Mouse (Mus musculus) forebrain, embryonic 10.5 days (tissue): ENCODE data around the gene Trip12. TPM values are rescaled to one million over a fixed set of nuclear protein-coding genes. Genes with fewer than 3 reads are reported as not detected.

Source experiments
- DNase-seq: peaks from one replicate; pipeline ENCODE4 v3.0.0-alpha.2; 2017; ENCODE audit warnings: low spot score; ENCODE audit errors: extremely low spot score
- H3K27ac ChIP-seq: fragments of 300-500 bp; sonication (generic); 2 replicates; pipeline ENCODE4 v1.5.1; 2016; ENCODE audit warnings: mild to moderate bottlenecking
- H3K27me3 ChIP-seq: fragments of 300-500 bp; sonication (generic); 2 replicates; pipeline ENCODE4 v1.6.1; 2016; ENCODE audit warnings: mild to moderate bottlenecking; ENCODE audit not compliant: poor library complexity, severe bottlenecking
- H3K36me3 ChIP-seq: fragments of 300-500 bp; sonication (generic); replicated peaks from 2 replicates; pipeline ENCODE4 v1.6.1; 2016; ENCODE audit warnings: mild to moderate bottlenecking, moderate library complexity
- H3K4me1 ChIP-seq: fragments of 300-500 bp; sonication (generic); 2 replicates; pipeline ENCODE4 v1.6.1; 2016
- H3K4me3 ChIP-seq: fragments of 300-500 bp; sonication (generic); 2 replicates; pipeline ENCODE4 v1.5.1; 2016; ENCODE audit warnings: mild to moderate bottlenecking, moderate library complexity
- H3K9me3 ChIP-seq: fragments of 300-500 bp; sonication (generic); 2 replicates; pipeline ENCODE4 v1.6.1; 2016; ENCODE audit warnings: mild to moderate bottlenecking, moderate library complexity
- WGBS: fragments of 180-500 bp; shearing (Covaris S2); methylation state at CpG from one replicate; pipeline ENCODE4 v1.1.7; 2016; 5-methylcytosine and 5-hydroxymethylcytosine counted together
- polyA plus RNA-seq: library from polyadenylated mRNA; unstranded; fragments of >200 nt; fragmentation: Nextera tagmentation; extraction: Ambion mirVana; gene quantifications from 2 replicates; pipeline ENCODE4 v1.2.1, GENCODE M21; 2016

Trip12 gene
- polyA plus RNA-seq, 1 experiment from 2014 or later = 79.2 TPM

DNA sequence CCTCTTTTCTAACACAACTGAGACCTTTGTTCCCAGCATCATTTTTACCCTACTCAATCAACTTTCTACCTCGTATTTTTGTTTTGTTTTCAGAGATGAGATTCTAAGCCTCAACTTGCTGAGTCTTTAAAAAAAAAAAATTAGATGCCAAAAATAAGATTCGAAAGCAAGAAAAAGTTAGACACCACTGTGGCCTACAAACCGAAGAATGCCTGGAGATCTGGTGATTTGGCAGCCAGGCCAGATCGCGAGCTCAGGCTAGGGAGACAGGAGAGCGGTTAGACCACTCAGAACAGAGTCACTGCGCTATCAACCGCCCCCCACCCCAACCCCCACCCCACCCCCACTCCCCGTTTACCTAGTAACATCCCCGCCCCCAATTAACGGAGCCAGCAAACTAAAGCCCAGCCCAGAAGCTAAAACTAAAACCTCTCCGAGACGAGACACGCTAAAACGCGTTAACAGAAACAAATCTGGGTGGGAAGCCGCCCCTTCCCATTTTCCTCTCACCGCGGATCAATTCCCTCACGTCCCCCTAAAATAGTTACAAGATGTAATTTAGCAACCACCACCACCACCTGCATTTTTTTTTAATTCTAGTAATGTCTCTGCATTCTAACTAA lies 2.7 kb downstream of the Trip12 start:
- 9% methylated on average over 20 of the region's 20 CpGs for WGBS
- DNase-seq = no peak
- H3K9me3 ChIP-seq = no peaks in the 10 kb centered on the region
- H3K36me3 ChIP-seq = peaks cover 21% of the 10 kb centered on the region
- peak overlapping the region; percentile 99 for H3K27ac ChIP-seq
- H3K4me3 ChIP-seq = peak overlapping the region; percentile 97
- H3K4me1 ChIP-seq = peaks cover 23% of the 10 kb centered on the region
- no peaks in the 10 kb centered on the region for H3K27me3 ChIP-seq

DNA sequence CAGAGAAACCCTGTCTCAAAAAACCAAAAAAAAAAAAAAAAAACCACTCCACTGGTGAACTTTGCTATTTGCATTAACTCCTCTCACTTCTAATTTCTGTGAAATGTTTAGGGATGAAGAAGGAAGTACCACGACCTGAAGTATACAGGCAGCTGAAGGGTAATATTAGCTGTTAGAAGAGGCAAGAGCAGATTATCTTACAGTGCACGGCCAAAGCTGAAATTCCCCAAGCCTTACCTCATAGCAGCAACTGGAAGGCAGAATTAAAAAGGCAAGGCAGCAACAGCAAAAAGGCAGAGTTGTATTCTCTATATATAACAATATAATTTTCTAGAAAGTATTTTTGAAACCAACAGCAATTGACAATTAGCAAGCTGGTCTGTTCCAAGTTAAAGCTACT lies 15.2 kb downstream of the Trip12 start:
- Histone ChIP-seq H3K27ac (no peak overlapping the region), H3K27me3 (no peaks in the 10 kb centered on the region), H3K36me3 (peaks cover 50% of the 10 kb centered on the region), H3K9me3 (no peaks in the 10 kb centered on the region), H3K4me1 (no peaks in the 10 kb centered on the region), H3K4me3 (no peak overlapping the region)
- DNase-seq = no peak
- 89% methylated on average over 2 of the region's 2 CpGs for WGBS

DNA sequence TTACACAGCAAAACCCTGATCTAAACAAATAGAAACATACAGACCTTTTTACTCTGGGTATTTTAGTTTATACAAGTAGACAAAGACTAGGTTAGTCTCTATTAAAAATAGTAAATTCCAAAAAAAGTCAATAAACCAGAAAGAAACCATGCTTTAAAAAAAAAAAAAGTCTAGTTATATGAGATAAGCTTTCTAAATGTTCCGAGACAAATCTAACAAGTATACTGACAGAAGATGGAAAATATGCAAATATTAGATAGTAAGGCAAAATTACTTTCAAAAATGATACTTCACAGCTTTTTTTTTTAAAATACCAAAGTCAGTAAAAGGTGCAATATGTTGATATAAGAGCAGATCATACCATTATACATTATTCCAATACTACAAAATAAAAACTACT lies 22.7 kb downstream of the Trip12 start:
- no peak overlapping the region for H3K4me3 ChIP-seq
- no peak for DNase-seq
- no peaks in the 10 kb centered on the region for H3K4me1 ChIP-seq
- peaks cover 56% of the 10 kb centered on the region for H3K36me3 ChIP-seq
- 90% methylated on average over 1 of the region's 1 CpGs for WGBS
- H3K9me3 ChIP-seq = no peaks in the 10 kb centered on the region
- H3K27me3 ChIP-seq = no peaks in the 10 kb centered on the region
- no peak overlapping the region for H3K27ac ChIP-seq

GRCm38 (mm10) chr1:84803788-84804187 lies 36.5 kb downstream of the Trip12 start:
- Histone ChIP-seq H3K4me3 (no peak overlapping the region), H3K9me3 (no peaks in the 10 kb centered on the region), H3K27ac (no peak overlapping the region), H3K36me3 (no peaks in the 10 kb centered on the region), H3K4me1 (no peaks in the 10 kb centered on the region), H3K27me3 (no peaks in the 10 kb centered on the region)
- 94% methylated on average over 1 of the region's 1 CpGs for WGBS
- no peak for DNase-seq

- Histone ChIP-seq H3K36me3 (peaks cover 25% of the 10 kb centered on the region), H3K27me3 (no peaks in the 10 kb centered on the region), H3K4me1 (no peaks in the 10 kb centered on the region), H3K9me3 (no peaks in the 10 kb centered on the region), H3K27ac (no peak overlapping the region), H3K4me3 (no peak overlapping the region)
- no peak for DNase-seq
Measured at GRCm38 (mm10) chr1:84799166-84799565, 41.1 kb downstream of the Trip12 start.

GRCm38 (mm10) chr1:84795335-84795734 lies 45.0 kb downstream of the Trip12 start:
- Histone ChIP-seq H3K4me3 (no peak overlapping the region), H3K4me1 (no peaks in the 10 kb centered on the region), H3K36me3 (peaks cover 63% of the 10 kb centered on the region), H3K27ac (no peak overlapping the region), H3K27me3 (no peaks in the 10 kb centered on the region), H3K9me3 (no peaks in the 10 kb centered on the region)
- DNase-seq = no peak
- 93% methylated on average over 7 of the region's 7 CpGs for WGBS

GRCm38 (mm10) chr1:84791393-84791792 lies 48.9 kb downstream of the Trip12 start:
- H3K36me3 ChIP-seq = peaks cover 89% of the 10 kb centered on the region

DNA sequence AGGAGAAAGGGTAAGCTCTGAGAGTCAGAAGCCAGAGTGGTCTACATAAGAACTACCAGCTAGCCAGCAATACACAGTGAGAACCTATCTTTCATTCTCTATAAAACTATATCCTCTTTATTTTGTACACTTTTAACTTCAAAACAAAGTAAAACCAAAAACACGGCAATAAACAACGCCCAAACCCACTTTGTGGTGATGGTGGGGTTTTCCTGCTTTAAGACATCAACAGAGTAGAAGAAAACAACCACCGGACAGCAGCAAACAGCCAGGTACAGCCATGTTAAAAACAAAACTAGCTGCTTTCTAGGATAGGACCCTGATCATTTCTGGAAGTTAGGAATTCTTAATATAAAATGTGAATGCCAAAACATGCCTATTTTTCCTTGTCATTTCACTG lies 59.7 kb downstream of the Trip12 start:
- no peaks in the 10 kb centered on the region for H3K9me3 ChIP-seq
- H3K27me3 ChIP-seq = no peaks in the 10 kb centered on the region
- H3K4me3 ChIP-seq = no peak overlapping the region
- H3K4me1 ChIP-seq = no peaks in the 10 kb centered on the region
- no peak overlapping the region for H3K27ac ChIP-seq
- peaks cover 76% of the 10 kb centered on the region for H3K36me3 ChIP-seq
- 93% methylated on average over 3 of the region's 3 CpGs for WGBS
- DNase-seq = no peak

More at GRCm38 (mm10) chr1:84791393-84791792, 48.9 kb downstream of the Trip12 start:
- no peaks in the 10 kb centered on the region for H3K27me3 ChIP-seq
- no peaks in the 10 kb centered on the region for H3K9me3 ChIP-seq
- H3K27ac ChIP-seq = no peak overlapping the region
- DNase-seq = no peak
- no peaks in the 10 kb centered on the region for H3K4me1 ChIP-seq
- H3K4me3 ChIP-seq = no peak overlapping the region
- WGBS = 92% methylated on average over 2 of the region's 2 CpGs

DNA sequence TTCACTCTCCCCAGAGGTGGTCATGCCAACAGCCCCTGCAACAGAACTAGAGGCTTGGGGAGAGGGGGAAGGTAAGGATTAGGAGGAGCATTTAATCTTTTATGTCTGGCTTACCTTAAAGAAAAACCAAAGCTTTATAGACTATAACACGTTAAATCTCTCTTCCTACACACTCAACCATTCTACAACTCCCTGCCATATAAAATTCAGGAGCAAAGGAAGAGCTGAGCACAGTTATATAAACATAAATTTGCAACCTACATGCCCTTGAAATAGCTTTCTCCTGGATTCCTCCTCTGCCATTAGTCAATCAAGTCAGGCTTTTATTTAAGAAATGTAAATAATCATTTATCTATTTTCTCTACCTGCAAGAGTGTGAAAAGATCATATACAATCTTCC lies 62.9 kb downstream of the Trip12 start:
- WGBS = 97% methylated on average over 1 of the region's 1 CpGs
- Histone ChIP-seq H3K27me3 (no peaks in the 10 kb centered on the region), H3K9me3 (no peaks in the 10 kb centered on the region), H3K4me3 (no peak overlapping the region), H3K4me1 (no peaks in the 10 kb centered on the region), H3K27ac (no peak overlapping the region), H3K36me3 (peaks cover 71% of the 10 kb centered on the region)
- DNase-seq = no peak

DNA sequence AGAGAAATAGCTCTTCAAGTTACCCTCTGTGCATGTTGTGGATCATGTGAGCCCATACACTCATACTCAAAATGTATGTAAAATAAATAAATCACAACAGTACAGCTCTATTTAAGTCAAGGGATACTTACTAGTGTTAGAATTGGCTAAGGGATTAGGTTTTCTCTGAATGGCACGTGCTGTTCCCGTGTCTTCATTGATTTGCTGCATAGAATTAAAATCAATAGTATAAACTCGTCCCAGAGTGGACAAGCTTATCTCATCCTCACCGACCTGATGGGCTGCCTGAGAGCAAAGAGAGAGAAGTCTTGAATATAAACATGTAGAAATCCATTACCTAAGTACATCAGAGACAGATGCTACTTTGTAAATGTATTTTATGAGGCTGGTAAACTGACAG lies 81.5 kb downstream of the Trip12 start:
- 93% methylated on average over 4 of the region's 4 CpGs for WGBS
- DNase-seq = no peak
- H3K4me1 ChIP-seq = no peaks in the 10 kb centered on the region
- no peaks in the 10 kb centered on the region for H3K27me3 ChIP-seq
- peaks cover 98% of the 10 kb centered on the region for H3K36me3 ChIP-seq
- H3K27ac ChIP-seq = no peak overlapping the region
- H3K4me3 ChIP-seq = no peak overlapping the region
- no peaks in the 10 kb centered on the region for H3K9me3 ChIP-seq

- Histone ChIP-seq H3K4me3 (no peak overlapping the region), H3K9me3 (no peaks in the 10 kb centered on the region), H3K27ac (no peak overlapping the region), H3K36me3 (peaks cover 96% of the 10 kb centered on the region), H3K27me3 (no peaks in the 10 kb centered on the region), H3K4me1 (no peaks in the 10 kb centered on the region)
- DNase-seq = no peak
- 91% methylated on average over 3 of the region's 3 CpGs for WGBS
Measured at GRCm38 (mm10) chr1:84742156-84742555, 98.2 kb downstream of the Trip12 start.

DNA sequence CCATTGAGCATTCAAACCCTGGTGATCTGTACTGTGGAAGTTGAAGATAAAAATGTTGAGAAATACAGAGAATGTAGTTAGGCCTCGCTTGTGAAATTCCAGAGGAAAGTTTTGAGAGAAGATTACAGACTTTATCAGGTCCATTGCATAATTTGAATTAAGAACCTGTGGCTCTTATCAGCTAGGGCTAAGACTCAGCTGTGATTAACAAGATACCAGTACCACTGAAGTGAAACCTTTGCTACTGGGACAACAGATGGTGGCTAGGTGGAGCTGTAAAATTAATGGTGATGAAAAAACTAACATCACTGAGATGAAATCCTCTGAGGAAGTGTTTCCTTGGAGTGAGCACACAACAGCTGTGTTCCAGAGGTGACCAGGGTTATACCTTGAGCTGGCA lies 100.2 kb downstream of the Trip12 start:
- no peaks in the 10 kb centered on the region for H3K27me3 ChIP-seq
- 87% methylated on average over 1 of the region's 1 CpGs for WGBS
- H3K36me3 ChIP-seq = peaks cover 94% of the 10 kb centered on the region
- no peak overlapping the region for H3K4me3 ChIP-seq
- DNase-seq = no peak
- no peaks in the 10 kb centered on the region for H3K4me1 ChIP-seq
- H3K9me3 ChIP-seq = no peaks in the 10 kb centered on the region
- H3K27ac ChIP-seq = no peak overlapping the region

- 66% methylated on average over 1 of the region's 1 CpGs for WGBS
- Histone ChIP-seq H3K27me3 (no peaks in the 10 kb centered on the region), H3K4me1 (no peaks in the 10 kb centered on the region), H3K36me3 (peaks cover 85% of the 10 kb centered on the region), H3K4me3 (no peak overlapping the region), H3K27ac (no peak overlapping the region), H3K9me3 (no peaks in the 10 kb centered on the region)
- DNase-seq = no peak
Measured at GRCm38 (mm10) chr1:84737097-84737496, 103.2 kb downstream of the Trip12 start.

- H3K4me1 ChIP-seq = no peaks in the 10 kb centered on the region
Measured at GRCm38 (mm10) chr1:84733799-84734198, 106.5 kb downstream of the Trip12 start.

More at GRCm38 (mm10) chr1:84733799-84734198, 106.5 kb downstream of the Trip12 start:
- WGBS = 66% methylated on average over 3 of the region's 3 CpGs
- H3K27me3 ChIP-seq = no peaks in the 10 kb centered on the region
- H3K36me3 ChIP-seq = peaks cover 84% of the 10 kb centered on the region
- no peak overlapping the region for H3K27ac ChIP-seq
- DNase-seq = no peak
- no peaks in the 10 kb centered on the region for H3K9me3 ChIP-seq
- no peak overlapping the region for H3K4me3 ChIP-seq
